In the genomic region with DNA sequence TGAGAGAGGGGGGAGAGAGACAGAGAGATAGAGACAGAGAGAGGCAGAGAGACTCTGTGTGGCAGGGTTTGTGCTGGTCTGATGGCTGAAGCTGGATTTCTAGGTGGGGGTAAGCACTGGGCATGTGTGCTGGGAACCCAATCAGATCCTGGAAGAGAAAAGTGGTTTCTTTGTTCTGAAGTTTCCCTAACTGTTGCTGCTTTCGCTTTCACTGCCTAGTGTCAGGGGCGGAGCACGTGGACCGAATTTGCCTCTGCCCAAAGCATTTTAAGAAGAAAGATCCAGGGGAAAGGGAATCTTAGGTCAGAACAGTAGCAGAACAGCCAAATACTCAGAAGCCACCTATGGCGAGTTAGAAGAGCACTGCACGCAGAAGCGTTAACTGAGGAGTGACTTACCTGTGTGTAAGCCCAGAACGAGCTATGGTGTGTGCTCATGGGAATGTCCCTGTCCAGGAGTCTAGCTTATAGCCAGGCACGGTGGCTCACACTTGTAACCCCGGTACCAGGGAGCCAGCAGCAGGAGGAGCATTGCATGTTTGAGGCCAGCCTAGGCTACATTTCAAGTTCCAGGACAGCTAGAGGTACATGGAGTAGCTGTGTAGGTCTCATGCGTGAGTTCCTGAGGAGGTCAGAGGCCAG, we compare ENCODE assay signal across 8 mouse cellular contexts. TPM values are rescaled to one million over a fixed set of nuclear protein-coding genes. Genes with fewer than 3 reads are reported as not detected.
DNase-seq lines count a peak whose midpoint lies in the region; ATAC-seq and TF ChIP-seq lines count a peak whose summit lies in the region.

No protein-coding gene starts in this region.

- peaks cover 3% of the 10 kb centered on the region; the same call in 1 of the 2 replicates for H3K4me1 ChIP-seq in spleen, adult 2 months (ENCODE audit: control insufficient read depth, insufficient read depth, insufficient read length)
- H3K4me1 ChIP-seq in lung, embryonic 15.5 days = peaks cover 3% of the 10 kb centered on the region
- no peaks in the 10 kb centered on the region for H3K4me1 ChIP-seq in testis, adult 2 months (ENCODE audit: control insufficient read depth, insufficient read depth, low read length)
- H3K4me1 ChIP-seq in forebrain, embryonic 15.5 days = peaks cover 10% of the 10 kb centered on the region; the same call in 1 of the 2 replicates

- intact Hi-C loops in heart, postnatal 10 days (cut with DNase I) = no loop called here

- peak overlapping the region; percentile 41 for H3K4me2 ChIP-seq in lung, embryonic 15.5 days
- H3K4me2 ChIP-seq in forebrain, embryonic 15.5 days (replicated peaks) = no peak overlapping the region

- no peak overlapping the region for H3K9ac ChIP-seq in lung, embryonic 15.5 days
- H3K9ac ChIP-seq in forebrain, embryonic 15.5 days (replicated peaks) = no peak overlapping the region

- peak overlapping the region; percentile 57 for H3K4me3 ChIP-seq in spleen, adult 2 months (ENCODE audit: extremely low read depth, insufficient read depth, insufficient read length)
- H3K4me3 ChIP-seq in lung, embryonic 15.5 days = peak overlapping the region; percentile 18
- H3K4me3 ChIP-seq in testis, adult 2 months (ENCODE audit: control insufficient read depth, low read depth, low read length) = peak overlapping the region; percentile 2; the same call in 1 of the 2 replicates
- H3K4me3 ChIP-seq in forebrain, embryonic 15.5 days = no peak overlapping the region

- H3K9me3 ChIP-seq in lung, embryonic 15.5 days = no peaks in the 10 kb centered on the region
- H3K9me3 ChIP-seq in forebrain, embryonic 15.5 days = no peaks in the 10 kb centered on the region

- ATAC-seq in lung, embryonic 15.5 days (ENCODE audit: borderline replicate concordance, extremely low read depth, low FRiP score, low TSS enrichment) = no peak
- ATAC-seq in forebrain, embryonic 15.5 days (replicated peaks) = no peak

- no peaks in the 10 kb centered on the region for H3K36me3 ChIP-seq in spleen, adult 2 months (ENCODE audit: control insufficient read depth, insufficient read depth, low read length)
- H3K36me3 ChIP-seq in lung, embryonic 15.5 days = no peaks in the 10 kb centered on the region
- H3K36me3 ChIP-seq in testis, adult 2 months (ENCODE audit: control insufficient read depth, insufficient read depth, low read length) = no peaks in the 10 kb centered on the region
- no peaks in the 10 kb centered on the region for H3K36me3 ChIP-seq in forebrain, embryonic 15.5 days

- DNase-seq in spleen, adult 2 months (ENCODE audit: low read depth in 1 of 2, low spot score in 2 of 2) = peak; percentile 27 to 37
- no peak for DNase-seq in spleen, postnatal 4 days (ENCODE audit: low spot score in 2 of 2)
- DNase-seq in brain, adult 2 months (ENCODE audit: low read depth, low spot score) = peak; percentile 32
- peak; percentile 47 to 59 for DNase-seq in heart, postnatal 10 days
- DNase-seq in cerebellum, postnatal 4 days (ENCODE audit: low spot score in 2 of 2) = no peak

- no peak for TF ChIP-seq CTCF in spleen, adult 2 months (IDR thresholded peaks at IDR 0.05; ENCODE audit: extremely low read depth, insufficient read depth, insufficient read length, insufficient replicate concordance)
- TF ChIP-seq CTCF in testis, adult 2 months (IDR thresholded peaks at IDR 0.05; ENCODE audit: control insufficient read depth, insufficient read depth, insufficient replicate concordance, low read depth, low read length) = no peak

- no peak for TF ChIP-seq POLR2A in spleen, adult 2 months (IDR thresholded peaks at IDR 0.05; ENCODE audit: low read depth, low read length)
- no peak for TF ChIP-seq POLR2A in testis, adult 2 months (IDR thresholded peaks at IDR 0.05; ENCODE audit: control insufficient read depth, low read depth, low read length)

- H3K27me3 ChIP-seq in spleen, adult 2 months (ENCODE audit: control insufficient read depth, insufficient read depth, low read length) = no peaks in the 10 kb centered on the region
- H3K27me3 ChIP-seq in lung, embryonic 15.5 days = no peaks in the 10 kb centered on the region
- no peaks in the 10 kb centered on the region for H3K27me3 ChIP-seq in testis, adult 2 months (ENCODE audit: control insufficient read depth, insufficient read depth, low read length)
- no peaks in the 10 kb centered on the region for H3K27me3 ChIP-seq in forebrain, embryonic 15.5 days

- H3K27ac ChIP-seq in spleen, adult 2 months (ENCODE audit: insufficient read depth, low read length) = peak overlapping the region; percentile 44
- no peak overlapping the region for H3K27ac ChIP-seq in lung, embryonic 15.5 days
- H3K27ac ChIP-seq in testis, adult 2 months (ENCODE audit: control insufficient read depth, insufficient read depth, low read depth, low read length) = peak overlapping the region; percentile 71
- H3K27ac ChIP-seq in forebrain, embryonic 15.5 days (replicated peaks) = no peak overlapping the region

- WGBS in spleen, adult 2 months = 5% methylated on average over 11 of the region's 11 CpGs
- 51% methylated on average over 11 of the region's 11 CpGs for WGBS in lung, embryonic 15.5 days
- WGBS in forebrain, embryonic 15.5 days = 74% methylated on average over 11 of the region's 11 CpGs

RNA-seq across cellular contexts. Expression of gene Snx10, which starts 21.6 kb away (rescaled TPM):
- polyA plus RNA-seq in spleen, adult 2 months (2012; rRNA removed) = 1.7 and 2.4 TPM in 2 replicates
- 10 to 100 TPM; 10.8 to 14.7 TPM for total RNA-seq in heart, postnatal 10 days (2021)
- polyA plus RNA-seq in lung, embryonic 15.5 days (2015; fragmentation: Nextera tagmentation; extraction: Ambion mirVana) = 13.4 TPM in 2 replicates
- 1.5 and 1.7 TPM in 2 replicates for polyA plus RNA-seq in testis, adult 2 months (2012; rRNA removed)
- 52.9 and 61.7 TPM in 2 replicates for polyA plus RNA-seq in forebrain, embryonic 15.5 days (2015; fragmentation: Nextera tagmentation; extraction: Ambion mirVana)

Comparison
In these comparisons a context has a peak if more than half of its experiments do, and no peak if none do; other contexts are left out.
1. DNase-seq: peak in spleen, adult 2 months (2 of 2), brain, adult 2 months (single experiment) and heart, postnatal 10 days (2 of 2); none in spleen, postnatal 4 days (0 of 2) and cerebellum, postnatal 4 days (0 of 2).
2. H3K27ac ChIP-seq: peak in spleen, adult 2 months (single experiment) and testis, adult 2 months (single experiment); none in lung, embryonic 15.5 days (single experiment) and forebrain, embryonic 15.5 days (single experiment).